Mouse (Mus musculus): Measurements from ENCODE around the gene Gabrd. TPM values are rescaled to one million over a fixed set of nuclear protein-coding genes. Genes with fewer than 3 reads are reported as not detected.
"Not testable (repeated sequence)": the region's sequence is repeated elsewhere in the genome, so short reads cannot be mapped to it uniquely, and the experiment has no call there.

The Gabrd gene
- total RNA-seq (2021), result 10 to 100 TPM; 26.8 to 27.0 TPM
- long read RNA-seq, transcript Gabrd-201 (9 exons, 1,921 nt), result major isoform, 17 of 24 reads
- long read RNA-seq, partial matches to known transcripts, result 2 of 24 reads
- long read RNA-seq, other reads (novel, unspliced or antisense), result 4 of 24 reads

DNA sequence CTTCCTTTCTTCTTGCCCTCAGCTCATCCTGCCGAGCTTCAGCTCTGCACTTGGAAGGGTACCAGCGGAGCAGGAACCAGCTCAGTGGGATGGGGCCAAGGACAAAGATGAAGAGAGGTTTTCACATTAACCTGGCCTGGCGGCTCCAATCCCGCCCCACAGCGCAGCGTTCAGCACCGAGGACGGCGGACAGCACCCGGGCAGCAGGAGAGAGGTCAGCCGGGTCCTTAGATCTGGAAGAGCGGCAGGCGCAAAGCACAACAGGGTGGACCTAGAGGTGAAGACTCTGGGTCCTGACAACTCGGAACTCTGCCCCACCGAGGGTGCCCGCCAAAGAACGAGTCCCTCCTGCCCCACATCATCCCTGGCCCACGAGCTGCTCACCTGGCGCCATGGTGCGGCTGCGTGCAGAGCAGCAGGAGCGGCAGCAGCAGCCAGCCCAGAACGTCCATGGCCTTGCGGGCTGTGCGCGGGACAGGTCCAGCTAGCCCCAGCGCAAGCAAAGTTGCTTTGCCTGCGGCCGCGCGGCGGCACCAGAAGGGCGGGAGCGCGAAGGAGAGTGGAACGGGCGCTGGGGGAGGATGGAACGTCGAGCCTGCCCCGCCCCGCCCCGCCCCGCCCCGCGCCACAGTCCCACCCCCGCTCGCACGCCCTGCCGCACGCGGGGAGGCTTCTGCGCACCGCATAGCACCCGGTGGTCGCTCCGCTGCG, at the start of gene Gabrd:
Gene Gabrd (minus strand): TSS at position 602 of the 711 bp plus-strand sequence.
- peak in 1 of 2 experiments; percentile 48 for DNase-seq (ENCODE audit: low spot score in 2 of 2)

DNA sequence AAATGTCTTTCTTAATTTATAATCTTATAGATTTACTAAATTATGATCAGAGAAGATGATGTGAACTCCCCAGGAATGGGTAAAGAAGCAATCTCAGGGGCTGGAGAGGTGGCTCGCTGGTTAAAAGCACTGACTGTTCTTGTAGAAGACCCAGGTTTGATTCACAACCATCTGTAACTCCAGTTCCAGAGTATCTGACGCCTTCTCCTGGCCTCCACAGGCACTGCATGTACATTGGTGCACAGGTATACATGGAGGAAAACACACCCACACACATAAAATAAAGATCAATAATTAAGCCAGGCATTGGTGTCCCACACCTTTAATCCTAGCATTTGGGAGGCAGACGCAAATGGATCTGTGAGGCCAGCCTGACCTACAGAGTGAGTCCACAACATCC, 44.9 kb upstream of the Gabrd start:
- no peak for DNase-seq (ENCODE audit: low spot score in 2 of 2)

DNA sequence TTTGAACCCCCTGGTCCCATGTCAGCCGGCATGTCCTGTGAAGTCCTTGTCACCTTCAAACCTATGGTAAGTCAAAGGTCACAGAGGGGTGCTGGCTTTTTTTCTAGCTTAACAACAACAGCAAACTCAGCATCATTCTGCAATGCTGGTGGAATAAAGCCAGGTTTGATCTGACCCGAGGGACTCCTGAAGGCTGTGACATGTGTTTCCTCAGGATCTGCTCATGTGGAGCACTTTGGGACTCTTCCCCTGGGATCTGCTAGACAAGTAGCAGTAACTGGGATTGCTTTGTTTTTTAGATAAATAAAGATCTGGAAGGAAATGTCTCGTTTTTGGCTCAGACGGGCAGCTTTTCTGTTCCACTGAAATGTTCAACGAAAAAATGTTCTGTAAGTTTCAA, 36.1 kb upstream of the Gabrd start:
- no peak for DNase-seq (ENCODE audit: low spot score in 2 of 2)

DNA sequence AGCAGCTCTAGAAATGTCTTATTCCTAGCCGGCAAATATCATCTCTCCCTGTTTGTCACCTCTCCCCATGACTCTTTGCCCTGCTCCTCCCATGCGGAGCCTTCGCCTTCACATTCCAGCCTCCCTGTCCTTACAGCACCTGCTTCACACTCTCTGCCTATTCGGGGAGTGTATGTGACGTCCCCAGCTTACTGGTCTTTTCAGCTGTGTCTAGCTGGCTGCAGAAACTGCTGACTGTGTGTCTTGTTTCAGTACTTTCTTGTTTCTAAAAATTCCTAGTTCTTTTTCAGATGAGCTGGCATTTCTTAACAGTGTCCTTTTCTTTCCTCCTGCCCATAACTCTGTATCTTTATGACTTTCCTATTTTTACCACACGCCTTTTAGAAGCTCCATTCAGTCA, 34.4 kb upstream of the Gabrd start:
- DNase-seq (ENCODE audit: low spot score in 2 of 2), result no peak

DNA sequence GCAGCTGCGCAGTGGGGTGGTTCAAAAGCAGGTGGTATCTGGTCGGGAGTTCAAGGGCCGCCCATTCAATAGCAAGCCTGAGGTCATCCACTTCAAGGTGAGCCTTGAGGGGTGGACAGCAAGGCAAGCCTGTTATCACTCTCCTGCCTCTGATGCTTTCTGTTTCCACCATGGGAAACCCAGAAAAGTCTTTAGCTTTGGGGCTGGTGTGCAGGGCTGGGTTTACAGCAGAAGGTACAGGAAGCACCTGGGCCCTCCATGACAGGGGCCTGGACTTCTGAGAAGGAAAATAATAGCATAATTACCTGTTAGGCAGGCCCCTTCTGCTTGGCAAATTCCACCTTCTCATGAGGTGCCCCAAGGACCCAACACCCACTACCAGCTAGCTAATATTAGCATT, 31.3 kb upstream of the Gabrd start:
- no peak for DNase-seq (ENCODE audit: low spot score in 2 of 2)

DNA sequence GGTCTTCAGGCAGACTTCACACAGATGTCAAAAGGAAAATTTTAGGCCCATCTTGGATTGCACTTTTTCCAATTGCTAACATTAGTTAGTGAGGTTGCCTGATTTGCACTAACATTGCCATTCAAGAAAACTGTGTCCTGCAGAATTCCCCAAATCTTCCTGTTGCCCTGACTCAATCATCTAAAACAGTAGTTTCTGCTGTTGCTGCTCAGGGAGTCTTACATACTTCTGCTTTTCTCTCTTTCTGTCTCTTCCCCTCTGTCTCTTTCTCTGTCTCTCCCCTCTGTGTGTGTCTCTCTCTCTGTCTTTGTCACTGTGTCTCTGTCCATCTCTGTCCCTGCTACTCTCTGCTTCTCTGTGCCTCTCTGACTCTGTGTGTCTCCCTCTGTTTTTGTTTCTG, 30.5 kb upstream of the Gabrd start:
- DNase-seq (ENCODE audit: low spot score in 2 of 2), result no peak

DNA sequence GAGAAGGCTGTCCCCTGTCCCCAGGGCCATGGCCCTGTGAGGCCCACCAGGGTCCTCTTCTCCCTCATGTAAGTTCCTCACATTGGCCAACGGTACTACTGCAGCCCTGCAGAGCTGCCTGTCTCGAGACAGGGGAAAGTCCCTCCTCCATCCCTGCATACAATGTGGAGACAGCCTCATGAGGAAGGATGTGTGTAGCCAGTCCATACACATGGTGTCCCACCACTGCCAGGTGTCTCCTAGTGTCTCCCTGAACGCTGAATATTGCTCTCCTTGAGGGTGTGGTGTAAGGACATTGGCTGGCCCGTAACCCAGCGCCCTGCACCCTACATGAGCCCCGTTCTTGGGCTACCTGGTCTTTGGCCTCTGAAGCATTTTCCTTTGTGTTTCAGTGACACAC, 28.4 kb upstream of the Gabrd start:
- no peak for DNase-seq (ENCODE audit: low spot score in 2 of 2)

DNA sequence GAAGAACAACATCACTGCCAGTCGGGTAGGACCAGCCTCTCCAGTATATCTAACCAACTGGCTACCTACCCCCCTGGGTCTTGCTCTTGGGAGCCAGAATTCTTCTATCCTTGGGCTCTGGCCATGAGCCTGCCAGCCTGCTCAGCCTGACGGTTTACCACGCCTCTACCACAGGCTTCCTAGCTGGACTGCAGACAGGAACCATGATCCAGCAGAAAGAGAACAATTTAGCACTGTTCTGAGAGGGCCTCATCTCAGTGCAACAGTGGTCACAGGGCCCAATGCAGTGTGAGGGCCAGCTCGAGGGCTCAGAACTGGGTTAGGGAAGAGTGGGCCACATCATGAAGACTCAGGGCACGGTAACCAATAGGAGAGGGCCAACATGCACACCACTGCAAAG, 26.1 kb upstream of the Gabrd start:
- no peak for DNase-seq (ENCODE audit: low spot score in 2 of 2)

DNA sequence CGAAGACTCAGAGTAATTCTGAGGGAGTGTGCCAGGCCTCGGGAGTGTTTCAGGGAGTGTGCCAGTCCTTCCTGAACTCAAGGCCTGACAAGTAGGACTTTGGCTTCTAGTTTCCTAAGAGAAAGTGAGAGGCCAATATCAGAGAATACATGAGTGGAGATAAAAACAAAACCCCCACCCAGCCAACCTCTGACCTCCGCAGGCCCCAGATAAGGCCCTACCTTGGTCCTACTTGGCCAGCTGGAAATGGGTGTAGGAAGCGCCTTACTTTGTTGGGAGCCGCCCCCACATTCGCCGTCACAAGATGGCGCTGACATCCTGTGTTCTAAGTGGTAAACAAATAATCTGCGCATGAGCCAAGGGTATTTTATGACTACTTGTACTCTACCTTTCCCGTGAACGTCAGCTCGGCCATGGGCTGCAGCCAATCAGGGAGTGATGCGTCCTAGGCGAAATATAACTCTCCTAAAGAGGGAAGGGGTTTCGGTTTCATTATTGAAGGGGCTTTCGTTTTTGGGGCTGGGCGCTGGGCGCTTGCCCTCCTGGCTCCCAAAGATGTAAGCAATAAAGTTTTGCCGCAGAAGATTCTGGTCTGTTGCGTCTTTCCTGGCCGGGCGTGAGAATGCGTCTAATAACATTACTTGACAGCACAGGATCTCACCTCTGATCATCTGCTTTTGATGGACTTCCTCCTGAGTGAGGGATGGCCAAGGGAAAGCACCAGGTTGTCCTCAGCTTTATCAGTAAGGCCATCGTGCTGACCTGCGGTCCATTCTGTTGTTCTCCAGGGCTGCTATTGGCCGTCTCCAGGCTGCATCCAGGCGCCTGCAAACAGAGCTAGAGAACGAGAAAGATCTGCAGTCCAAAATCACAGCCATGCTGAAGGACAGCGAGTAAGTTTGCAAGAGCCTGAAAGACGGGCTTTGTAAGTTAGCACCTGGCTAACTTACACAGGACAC, 23.8 kb upstream of the Gabrd start:
- DNase-seq (ENCODE audit: low spot score in 2 of 2), result not testable (repeated sequence)

DNA sequence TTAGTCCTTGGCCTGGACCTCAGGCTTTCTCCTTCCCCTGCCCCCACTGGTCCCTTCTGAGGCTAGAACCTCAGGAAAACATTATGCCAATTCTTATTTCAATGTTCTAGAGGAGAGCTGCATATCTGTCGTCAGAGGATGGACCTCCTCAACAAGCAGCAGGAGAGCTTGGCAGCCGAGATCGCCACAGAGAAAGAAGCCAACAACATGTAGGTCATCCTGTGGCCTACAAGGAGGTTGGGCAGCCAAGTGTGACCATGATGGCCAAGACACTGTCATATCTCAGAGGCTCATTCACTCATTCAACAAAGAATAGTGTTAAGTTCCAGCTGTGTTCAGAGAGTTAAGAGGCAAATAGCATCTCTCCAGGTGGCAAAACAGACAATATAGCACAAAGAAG, 22.2 kb upstream of the Gabrd start:
- no peak for DNase-seq (ENCODE audit: low spot score in 2 of 2)

DNA sequence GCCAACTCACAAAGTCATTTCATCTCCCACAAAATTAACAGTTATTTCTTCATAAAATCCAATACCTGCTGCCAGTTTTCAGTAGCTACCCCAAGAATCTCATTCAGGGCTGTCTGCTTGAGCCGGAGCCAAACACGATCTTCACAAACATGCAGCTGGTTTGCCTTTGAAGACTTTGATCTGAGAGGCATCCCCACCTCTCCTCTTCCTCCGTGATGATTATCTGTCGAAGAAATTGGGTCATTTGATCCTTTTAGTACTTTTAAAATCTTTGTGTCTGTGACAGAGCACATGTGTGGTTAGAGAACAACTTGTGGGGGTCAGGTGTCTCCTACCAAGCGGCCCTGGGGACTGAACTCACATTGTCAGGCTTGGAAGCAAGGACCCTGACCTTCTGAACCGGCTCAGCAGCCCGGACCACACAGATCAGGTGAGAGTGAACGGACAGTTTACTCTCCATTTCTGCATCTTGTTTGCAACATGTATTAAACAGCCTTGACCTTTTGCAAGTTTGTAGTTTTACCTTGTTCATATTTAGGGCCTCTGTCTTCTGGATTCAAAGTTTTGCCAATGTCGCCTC, 16.8 kb upstream of the Gabrd start:
- no peak for DNase-seq (ENCODE audit: low spot score in 2 of 2)

DNA sequence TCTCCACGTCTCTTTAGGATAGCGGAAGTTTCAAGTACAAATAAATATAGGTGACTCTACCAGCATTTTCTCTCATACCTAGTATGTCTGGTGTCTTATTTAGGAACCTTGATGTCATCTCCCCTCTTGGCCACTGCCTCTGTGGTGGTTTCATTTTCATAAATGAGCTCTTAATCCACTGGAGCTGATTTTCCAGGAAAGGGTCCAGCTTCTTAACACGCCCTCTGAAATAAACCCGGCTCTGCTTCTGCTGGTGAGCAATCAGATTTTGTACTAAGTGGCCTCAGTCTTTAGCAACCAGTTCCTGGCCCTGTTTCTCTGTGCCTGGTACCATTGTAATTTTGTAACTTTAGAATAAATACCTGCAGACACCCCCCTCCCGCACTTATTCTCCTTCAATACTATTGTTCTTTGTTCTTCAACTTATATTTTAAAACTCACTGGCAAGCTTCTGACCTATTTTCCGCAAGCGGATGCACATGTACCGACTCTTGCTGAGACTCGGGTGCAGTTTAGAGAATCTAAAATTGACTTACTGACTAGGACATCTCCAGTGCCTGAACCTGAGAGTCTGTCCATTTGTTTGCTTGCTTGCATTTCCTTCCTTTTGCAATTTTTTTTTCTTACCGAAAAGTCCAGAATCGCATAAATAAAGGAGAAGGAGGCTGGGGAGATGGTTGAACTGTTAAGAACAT, 15.9 kb upstream of the Gabrd start:
- no peak for DNase-seq (ENCODE audit: low spot score in 2 of 2)

DNA sequence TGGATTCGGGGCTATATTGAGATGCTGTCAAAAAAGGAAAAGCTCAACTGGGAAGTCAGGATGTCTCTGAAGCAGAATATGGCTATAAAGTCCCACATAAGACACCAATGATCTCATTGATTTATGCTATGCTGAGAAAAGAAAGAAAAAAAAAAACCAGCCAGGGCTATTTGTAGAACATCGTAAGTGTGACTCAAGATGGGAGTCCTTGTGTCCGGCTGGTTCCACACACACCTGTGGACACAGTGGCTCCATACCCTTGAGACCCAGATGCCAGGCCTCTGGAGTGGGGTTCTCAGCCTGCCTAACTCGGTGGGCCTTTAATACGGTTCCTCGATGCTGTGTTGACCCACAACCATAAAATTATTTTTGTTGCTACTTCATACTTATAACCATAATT, 14.2 kb upstream of the Gabrd start:
- DNase-seq (ENCODE audit: low spot score in 2 of 2), result no peak

DNA sequence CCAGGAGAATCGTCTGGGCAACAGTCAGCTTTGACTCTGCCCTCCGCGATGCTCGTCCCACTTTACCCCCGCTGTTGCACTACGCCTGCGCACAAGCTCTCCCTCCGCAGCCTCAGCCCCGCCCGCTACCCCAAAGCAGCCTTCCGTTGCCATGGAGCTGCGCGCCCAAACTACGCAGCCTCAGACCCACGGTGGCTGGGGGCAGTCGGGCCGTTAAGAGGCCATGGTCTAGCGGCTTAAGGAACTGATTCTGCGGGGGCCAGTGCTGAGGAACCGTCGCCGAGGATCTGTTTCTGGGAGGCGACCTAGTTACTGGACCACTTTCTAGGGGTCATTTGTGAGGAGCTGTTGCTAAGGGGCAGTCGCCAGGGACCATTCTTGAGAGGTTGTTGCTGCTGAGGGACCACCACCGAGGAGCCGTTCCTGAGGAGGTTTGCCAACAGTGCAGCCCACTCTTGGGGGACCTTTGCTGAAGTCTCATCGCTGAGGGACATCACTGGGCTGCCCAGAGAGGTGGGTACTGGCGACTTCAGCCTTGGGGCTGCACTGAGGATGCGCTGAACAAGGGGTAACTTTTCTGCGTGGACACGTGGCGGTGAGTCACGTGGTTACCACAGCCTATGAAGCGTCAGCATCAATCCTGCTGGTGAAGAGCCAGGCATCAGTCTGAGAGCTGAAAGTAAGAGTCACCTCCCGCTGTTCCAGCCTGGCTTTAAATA, 11.3 kb upstream of the Gabrd start, which contains the start of gene Cfap74:
Gene Cfap74 (plus strand): TSS at position 133 of the 719 bp plus-strand sequence.
- peak; percentile 85 to 89 for DNase-seq (ENCODE audit: low spot score in 2 of 2)

DNA sequence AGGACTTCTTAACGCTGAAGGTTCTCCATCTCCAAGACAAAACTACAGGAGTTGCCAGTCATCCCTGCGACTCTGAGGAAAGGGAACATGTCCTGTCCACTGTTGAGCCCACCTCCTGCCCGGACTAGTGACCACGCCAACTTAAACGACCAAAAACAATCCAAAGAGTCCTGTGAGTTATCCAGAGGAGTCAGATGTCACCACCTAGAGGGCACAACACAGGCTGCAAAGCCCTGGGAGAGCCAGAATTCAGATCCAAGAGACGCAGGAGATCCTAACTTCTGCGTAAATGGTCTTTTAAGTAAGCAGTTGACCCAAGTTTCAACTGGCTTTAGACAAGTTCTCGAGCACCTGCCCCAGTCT, 10.8 kb upstream of the Gabrd start:
- DNase-seq (ENCODE audit: low spot score in 2 of 2), result no peak

DNA sequence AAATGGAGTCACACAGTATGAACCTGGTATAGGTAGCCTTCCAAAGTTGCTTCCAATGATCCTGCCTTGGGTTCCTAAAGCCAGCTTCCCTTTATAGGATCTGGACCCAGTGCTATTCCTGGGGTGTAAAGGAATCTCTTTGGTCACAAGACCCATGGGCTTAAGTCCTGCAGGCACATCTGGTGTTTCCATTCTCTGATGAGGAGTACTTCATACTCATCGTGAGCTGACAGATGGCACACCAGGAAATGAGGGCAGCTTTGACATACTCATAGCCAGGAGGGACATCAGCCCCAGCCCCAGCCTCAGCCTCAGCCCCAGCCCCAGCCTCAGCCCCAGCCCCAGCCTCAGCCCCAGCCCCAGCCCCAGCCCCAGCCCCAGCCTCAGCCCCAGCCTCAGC, 4.6 kb upstream of the Gabrd start:
- DNase-seq (ENCODE audit: low spot score in 2 of 2), result no peak

DNA sequence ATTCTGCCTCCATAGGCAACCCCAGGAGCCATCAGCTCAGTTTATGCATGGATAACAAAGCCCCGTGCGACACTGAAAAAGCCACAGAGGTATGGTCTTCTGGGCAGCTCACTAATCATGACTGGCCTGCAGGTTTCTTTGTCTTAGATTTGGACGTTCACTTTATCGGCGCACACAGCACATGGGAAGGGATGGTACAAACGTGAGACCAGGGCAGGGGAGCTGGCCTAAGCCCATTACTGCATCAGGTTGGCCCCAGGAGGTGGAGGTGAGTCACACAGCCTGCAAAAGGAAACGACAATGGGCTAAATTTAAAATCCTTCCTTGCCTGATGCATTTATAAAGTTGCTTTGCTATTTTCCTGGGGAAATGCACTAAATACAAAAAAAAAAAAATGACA, 3.2 kb upstream of the Gabrd start:
- no peak for DNase-seq (ENCODE audit: low spot score in 2 of 2)

DNA sequence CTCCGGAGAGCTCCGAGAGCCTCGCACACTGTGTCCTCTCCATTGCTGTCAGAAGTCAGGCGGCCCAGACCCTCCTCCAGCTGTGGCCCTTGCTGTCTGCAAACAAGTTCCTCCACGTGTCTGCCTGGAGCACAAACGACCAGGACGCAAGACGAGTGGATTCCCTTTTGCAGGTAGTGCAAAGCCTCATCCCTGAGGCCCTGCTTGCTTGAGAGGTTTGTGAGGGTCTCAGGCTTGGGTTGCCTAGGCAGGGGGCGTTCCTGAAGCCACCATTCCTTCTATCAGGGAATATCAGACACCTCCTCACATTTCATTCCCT, 269 bp upstream of the Gabrd start:
- no peak for DNase-seq (ENCODE audit: low spot score in 2 of 2)

DNA sequence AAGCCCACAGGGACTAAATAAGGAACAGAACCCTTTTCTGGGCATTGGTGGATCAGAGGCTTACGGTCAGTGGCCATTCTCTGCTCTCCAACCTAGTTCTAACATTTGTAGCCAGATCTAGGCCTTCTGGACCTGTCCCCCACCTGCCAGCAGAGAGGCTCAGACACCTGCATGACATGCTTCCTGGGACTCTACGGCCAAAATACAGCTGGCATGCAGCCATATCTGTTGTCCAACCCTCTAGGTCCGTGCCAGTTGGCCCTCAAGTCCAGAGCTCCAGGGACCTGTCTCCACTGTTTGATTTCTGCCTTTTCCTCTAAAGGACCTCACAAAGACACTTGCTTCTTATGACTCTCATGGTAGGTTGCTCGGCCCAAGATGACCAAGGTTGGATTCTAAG, 1.2 kb downstream of the Gabrd start:
- no peak for DNase-seq (ENCODE audit: low spot score in 2 of 2)

DNA sequence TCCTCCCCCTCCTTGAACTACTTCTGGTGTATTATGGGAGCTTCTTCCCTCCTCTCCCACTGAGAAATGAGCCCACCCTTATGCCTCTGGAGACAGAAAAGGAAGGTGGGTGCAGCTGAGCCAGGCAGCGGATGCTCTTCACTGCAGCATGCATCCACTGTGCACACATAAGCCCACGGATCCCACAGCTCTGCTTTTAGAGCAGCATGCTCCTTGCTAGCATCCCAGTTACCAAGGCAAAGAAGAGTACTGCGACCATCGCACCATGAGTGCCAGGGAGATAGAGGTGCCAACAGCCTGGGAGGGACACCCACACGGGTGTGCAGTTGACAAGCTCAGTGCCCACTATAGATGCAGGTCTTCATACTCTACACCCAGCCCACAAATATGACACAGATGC, 2.4 kb downstream of the Gabrd start:
- DNase-seq (ENCODE audit: low spot score in 2 of 2), result peak; percentile 44 to 54

DNA sequence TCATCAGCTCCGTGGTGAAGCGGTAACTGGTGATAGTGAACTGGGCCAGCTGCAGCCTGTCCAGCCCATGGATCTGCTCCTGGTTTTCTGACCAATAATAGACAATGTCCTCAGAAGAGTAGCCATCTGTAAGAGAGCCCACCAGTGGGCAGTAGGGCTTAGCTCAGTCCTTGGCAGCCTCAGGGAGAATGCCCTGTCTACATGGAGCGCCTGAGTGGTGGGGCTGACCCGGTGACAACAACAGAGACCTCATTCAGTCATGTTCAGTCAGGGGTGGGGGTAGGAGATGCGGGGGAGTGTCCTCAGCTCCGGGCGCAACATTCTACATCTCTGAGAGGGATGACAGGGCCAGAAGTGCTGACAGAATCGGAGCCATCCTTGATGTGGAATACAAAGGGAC, 10.7 kb downstream of the Gabrd start:
- no peak for DNase-seq (ENCODE audit: low spot score in 2 of 2)

All from layer of hippocampus, adult 18-20 months (tissue).